Mouse (Mus musculus) heart, adult 2 months (tissue): ENCODE data around the gene Qpctl. TPM values are rescaled to one million over a fixed set of nuclear protein-coding genes. Genes with fewer than 3 reads are reported as not detected.
A peak's percentile ranks its signal among the peaks of the same experiment; 100 is the strongest.

Experiments
- DNase-seq, 2 experiments: peaks; one replicate each; pipeline ENCODE4 v3.0.0; 2021
- H3K27ac ChIP-seq: fragments of 200-600 bp; 2 replicates; pipeline ENCODE4 v1.8.1; 2022
- H3K27me3 ChIP-seq: fragments of 200-500 bp; 2 replicates; pipeline ENCODE4 v1.6.1; 2012; ENCODE audit warnings: mild to moderate bottlenecking, low read length, inconsistent platforms, mixed read lengths; ENCODE audit not compliant: control insufficient read depth, insufficient read depth
- H3K36me3 ChIP-seq: fragments of 200-500 bp; 2 replicates; pipeline ENCODE4 v1.6.1; 2012; ENCODE audit warnings: low read length, inconsistent platforms; ENCODE audit not compliant: control insufficient read depth, insufficient read depth
- H3K4me1 ChIP-seq: fragments of 200-500 bp; 2 replicates; pipeline ENCODE4 v1.6.1; 2011; ENCODE audit warnings: low read length; ENCODE audit not compliant: control insufficient read depth, insufficient read depth
- H3K4me3 ChIP-seq: fragments of 200-600 bp; 2 replicates; pipeline ENCODE4 v1.8.1; 2022
- H3K79me2 ChIP-seq: fragments of 200-500 bp; replicated peaks from 2 replicates; pipeline ENCODE4 v1.6.1; 2012; ENCODE audit warnings: mild to moderate bottlenecking, inconsistent platforms, low read length, moderate library complexity, mixed read lengths; ENCODE audit not compliant: control insufficient read depth, insufficient read depth
- H3K9ac ChIP-seq: fragments of 200-500 bp; 2 replicates; pipeline ENCODE4 v1.6.1; 2012; ENCODE audit warnings: low read depth, mild to moderate bottlenecking, control low read depth, inconsistent platforms, low read length, mixed read lengths
- CTCF ChIP-seq: fragments of 200-600 bp; IDR thresholded peaks from 2 replicates; pipeline ENCODE4 v1.8.1; 2022; ENCODE audit warnings: antibody characterized with exemption, mild to moderate bottlenecking, moderate library complexity
- EP300 ChIP-seq: fragments of 200-500 bp; IDR thresholded peaks from 2 replicates; pipeline ENCODE4 v1.6.1; 2011; ENCODE audit warnings: low read depth, low read length, control low read depth; ENCODE audit not compliant: insufficient read depth
- POLR2A ChIP-seq: fragments of 200-500 bp; IDR thresholded peaks from 2 replicates; pipeline ENCODE4 v1.6.1; 2011; ENCODE audit warnings: mild to moderate bottlenecking, low read depth, low read length, control low read depth; ENCODE audit not compliant: insufficient read depth
- WGBS: fragments of 180-500 bp; shearing (Covaris S2); methylation state at CpG from one replicate; pipeline ENCODE4 v1.1.7; 2018; 5-methylcytosine and 5-hydroxymethylcytosine counted together
- intact Hi-C: fragments of 180-260 bp; cut with DNase I; formaldehyde crosslinking; loops from one replicate; pipeline ENCODE4 v1.15.1; 2025
- polyA plus RNA-seq: library from polyadenylated mRNA; depleted of rRNA; stranded (reverse); fragments of >200 nt; gene quantifications from 2 replicates; pipeline ENCODE4 v1.2.3, GENCODE M21; 2012
- total RNA-seq, 2 experiments: library from RNA; stranded (reverse); gene quantifications; 2 replicates each; pipeline ENCODE4 v1.2.3; 2021

The Qpctl gene
- total and polyA plus RNA-seq, 3 experiments, result 3.8 to 5.3 (median 4.6) TPM

DNA sequence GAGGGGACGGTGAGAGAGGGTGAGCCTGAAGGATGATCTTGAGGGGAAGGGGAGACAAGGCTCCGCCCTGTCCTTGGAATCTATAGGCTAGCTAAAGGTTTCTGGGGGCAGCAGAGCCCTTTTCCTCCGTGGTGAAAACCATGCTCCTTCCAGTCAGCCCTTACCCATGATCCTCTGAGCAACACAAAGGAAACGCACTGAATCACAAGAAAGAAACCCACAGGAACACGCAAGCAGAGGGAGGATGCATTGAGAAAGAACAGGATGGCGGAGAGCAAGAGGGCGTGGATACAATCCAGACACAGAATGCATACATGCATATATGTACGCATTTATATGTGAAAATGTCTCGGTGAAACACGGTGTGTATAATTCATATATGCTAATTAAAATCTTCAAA, 20.4 kb upstream of the Qpctl start:
- intact Hi-C loops, result no loop called here
- Histone ChIP-seq H3K4me1 (peaks cover 8% of the 10 kb centered on the region), H3K36me3 (no peaks in the 10 kb centered on the region), H3K27ac (no peak overlapping the region; the same call in 1 of the 2 replicates), H3K4me3 (no peak overlapping the region), H3K27me3 (no peaks in the 10 kb centered on the region; the same call in 1 of the 2 replicates), H3K9ac (no peak overlapping the region), H3K79me2 (no peaks in the 10 kb centered on the region)
- TF ChIP-seq EP300 (no peak), POLR2A (no peak), CTCF (no peak)
- no peak for DNase-seq
- WGBS, result 55% methylated on average over 10 of the region's 10 CpGs

DNA sequence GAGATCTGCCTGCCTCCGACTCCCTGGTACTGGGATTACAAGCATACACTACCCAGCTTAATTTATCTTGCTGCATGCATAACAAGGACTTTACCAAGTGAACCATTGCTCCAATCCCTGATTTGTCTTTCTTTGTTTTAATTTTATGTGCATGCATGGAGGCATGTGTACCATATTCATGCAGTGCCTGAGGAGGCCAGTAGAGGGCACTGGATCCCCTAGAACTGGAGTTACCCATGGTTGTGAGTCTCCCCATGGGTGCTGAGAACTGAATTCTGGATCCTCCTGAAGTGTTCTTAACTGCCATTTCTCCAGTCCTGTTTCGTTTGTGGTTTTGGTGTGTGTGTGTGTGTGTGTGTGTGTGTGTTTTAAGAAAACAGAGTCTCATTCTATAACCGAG, 17.9 kb upstream of the Qpctl start:
- H3K27ac ChIP-seq, result no peak overlapping the region
- H3K9ac ChIP-seq, result no peak overlapping the region
- WGBS, result 70% methylated on average over 3 of the region's 3 CpGs
- no peaks in the 10 kb centered on the region; the same call in 1 of the 2 replicates for H3K27me3 ChIP-seq
- H3K36me3 ChIP-seq, result no peaks in the 10 kb centered on the region
- TF ChIP-seq EP300 (no peak), CTCF (0 out of 2 replicates have a peak, but pooled peaks have one; percentile 19)
- H3K4me1 ChIP-seq, result peaks cover 8% of the 10 kb centered on the region
- intact Hi-C loops, result no loop called here
- no peak overlapping the region for H3K4me3 ChIP-seq
- no peaks in the 10 kb centered on the region for H3K79me2 ChIP-seq
- DNase-seq, result no peak

DNA sequence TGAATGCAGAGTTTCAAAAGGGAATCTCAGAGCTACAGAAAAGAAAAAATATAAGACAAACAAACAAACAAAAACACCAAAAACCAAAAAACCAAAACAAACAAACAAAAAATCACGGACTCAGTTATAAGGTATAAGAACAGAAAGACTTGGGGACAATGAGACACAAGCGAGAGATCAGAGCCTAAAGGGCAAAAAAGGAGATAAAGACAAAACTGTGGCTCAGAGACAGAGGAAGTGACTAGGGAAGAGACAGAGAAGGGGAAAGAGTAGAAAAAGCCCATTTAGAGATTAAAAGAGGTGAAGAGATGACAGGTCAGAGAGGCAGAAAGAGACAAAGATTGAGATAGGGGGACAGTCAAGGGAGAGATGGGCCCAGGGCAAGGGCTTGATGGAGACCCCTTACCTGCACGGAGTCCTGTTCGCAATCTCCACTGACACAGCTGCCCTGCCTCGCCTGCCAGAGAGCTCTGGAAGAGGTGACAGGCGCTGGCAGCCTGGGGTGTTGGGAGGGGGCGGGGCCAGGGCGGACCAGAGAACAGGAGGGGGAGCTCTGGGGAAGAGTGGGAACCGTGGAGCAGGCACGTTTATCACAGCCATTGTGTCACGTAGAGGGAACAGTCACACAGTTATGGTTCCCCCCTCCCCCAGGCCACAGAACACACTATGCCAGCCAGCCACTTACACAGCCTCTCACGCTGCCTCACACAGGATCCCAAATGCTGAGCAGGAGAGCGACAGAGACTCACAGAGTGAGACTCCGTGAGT, 16.7 kb upstream of the Qpctl start, which contains the start of gene Gipr:
TSS of gene Gipr (minus strand) at position 472 of the 768 bp plus-strand sequence.
- Histone ChIP-seq H3K36me3 (no peaks in the 10 kb centered on the region), H3K79me2 (no peaks in the 10 kb centered on the region), H3K4me1 (peaks cover 8% of the 10 kb centered on the region), H3K27me3 (no peaks in the 10 kb centered on the region; the same call in 1 of the 2 replicates), H3K27ac (peak within 1 kb of the TSS; percentile 57; the same call in 1 of the 2 replicates), H3K9ac (peak within 1 kb of the TSS; percentile 59), H3K4me3 (no peak within 1 kb of the TSS)
- peak; percentile 45 to 56 for DNase-seq
- TF ChIP-seq EP300 (no peak), CTCF (no peak), POLR2A (no peak)
- intact Hi-C loops, result no loop called here
- 12% methylated on average over 14 of the region's 14 CpGs for WGBS

DNA sequence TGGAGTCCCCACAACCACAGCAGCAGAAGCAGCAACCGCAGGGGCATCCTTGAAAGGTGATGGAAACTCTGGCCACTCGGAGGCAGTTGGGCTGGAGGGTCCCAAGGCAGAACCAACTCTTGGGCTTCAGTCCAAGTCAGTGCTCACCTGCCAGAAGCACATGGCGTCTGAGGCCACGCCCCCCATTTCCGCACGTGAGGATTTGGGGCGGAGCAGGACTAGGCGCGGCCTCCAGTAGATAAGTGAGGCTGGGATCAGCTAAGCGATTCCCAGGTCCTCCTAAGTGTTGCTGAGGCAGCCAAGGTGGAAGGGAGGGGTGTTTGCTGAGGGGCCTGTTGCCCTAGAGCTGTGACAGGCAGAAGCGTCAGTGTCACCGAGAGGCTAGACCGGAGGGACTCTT, 15.9 kb upstream of the Qpctl start:
- intact Hi-C loops, result no loop called here
- Histone ChIP-seq H3K36me3 (no peaks in the 10 kb centered on the region), H3K4me1 (peaks cover 4% of the 10 kb centered on the region), H3K9ac (no peak overlapping the region), H3K27ac (no peak overlapping the region), H3K4me3 (no peak overlapping the region), H3K79me2 (no peaks in the 10 kb centered on the region), H3K27me3 (no peaks in the 10 kb centered on the region; the same call in 1 of the 2 replicates)
- no peak for DNase-seq
- WGBS, result 16% methylated on average over 13 of the region's 13 CpGs
- TF ChIP-seq EP300 (no peak), CTCF (no peak), POLR2A (no peak)

DNA sequence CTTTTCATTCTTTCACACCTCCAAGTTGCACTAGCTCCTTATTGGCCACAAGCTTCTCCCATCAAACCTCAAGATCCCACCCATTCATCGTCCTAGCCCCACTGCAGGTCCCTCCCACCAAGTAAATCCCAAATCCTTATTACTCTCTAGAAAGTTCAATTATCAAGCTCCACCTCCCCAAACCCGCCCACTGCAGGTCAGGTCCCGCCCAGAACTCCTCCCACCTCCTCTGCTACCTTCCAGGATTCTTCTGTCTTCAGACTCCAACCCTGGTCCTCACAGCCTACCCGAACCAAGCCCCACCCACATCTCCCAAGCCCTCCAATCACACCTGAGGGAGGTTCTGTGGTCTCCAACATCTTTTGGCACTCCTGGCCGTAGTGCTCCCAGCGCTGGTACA, 15.1 kb upstream of the Qpctl start:
- Histone ChIP-seq H3K4me3 (no peak overlapping the region), H3K79me2 (no peaks in the 10 kb centered on the region), H3K36me3 (no peaks in the 10 kb centered on the region), H3K4me1 (peaks cover 3% of the 10 kb centered on the region; the same call in 1 of the 2 replicates), H3K27ac (no peak overlapping the region), H3K27me3 (peaks cover 2% of the 10 kb centered on the region; the same call in 1 of the 2 replicates), H3K9ac (no peak overlapping the region)
- DNase-seq, result no peak
- no peak for TF ChIP-seq CTCF
- no peak for TF ChIP-seq EP300
- TF ChIP-seq POLR2A, result no peak
- intact Hi-C loops, result no loop called here
- 17% methylated on average over 6 of the region's 6 CpGs for WGBS

DNA sequence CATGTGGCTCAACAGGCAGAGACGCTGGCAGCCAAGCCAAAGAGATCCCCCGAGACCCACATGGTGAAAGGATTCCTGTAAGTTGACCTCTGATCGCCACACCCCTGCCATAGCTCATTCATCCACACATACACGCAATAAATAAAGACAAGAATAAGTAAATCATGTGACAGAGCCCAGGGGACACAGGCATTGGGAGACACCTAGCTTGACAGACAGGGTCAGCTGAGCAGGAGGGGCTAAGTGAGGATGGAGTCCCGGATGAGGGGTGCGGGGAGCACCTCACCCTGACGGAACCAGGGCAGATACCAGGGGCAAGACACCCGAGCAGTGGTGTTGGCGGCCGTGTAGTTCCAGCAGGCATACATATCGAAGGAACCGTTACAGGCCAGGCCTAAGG, 14.7 kb upstream of the Qpctl start:
- WGBS, result 52% methylated on average over 12 of the region's 12 CpGs
- H3K4me1 ChIP-seq, result peaks cover 3% of the 10 kb centered on the region; the same call in 1 of the 2 replicates

More for the DNA sequence above, 14.7 kb upstream of the Qpctl start:
- H3K79me2 ChIP-seq, result no peaks in the 10 kb centered on the region
- DNase-seq, result no peak
- no peaks in the 10 kb centered on the region for H3K36me3 ChIP-seq
- no peak overlapping the region for H3K27ac ChIP-seq
- intact Hi-C loops, result no loop called here
- H3K9ac ChIP-seq, result no peak overlapping the region
- H3K27me3 ChIP-seq, result peaks cover 2% of the 10 kb centered on the region; the same call in 1 of the 2 replicates
- H3K4me3 ChIP-seq, result no peak overlapping the region
- TF ChIP-seq POLR2A (no peak), EP300 (no peak), CTCF (no peak)
